Mouse (Mus musculus) kidney, adult 2 months (tissue): ENCODE data around the gene Foxp1. TPM values are rescaled to one million over a fixed set of nuclear protein-coding genes. Genes with fewer than 3 reads are reported as not detected.
A peak's percentile ranks its signal among the peaks of the same experiment; 100 is the strongest.

Source experiments
- DNase-seq: peaks from one replicate; pipeline ENCODE4 v3.0.0; 2021
- H3K27ac ChIP-seq: fragments of 200-500 bp; 2 replicates; pipeline ENCODE4 v1.5.1; 2012; ENCODE audit warnings: low read depth, low read length, control low read depth, inconsistent platforms; ENCODE audit not compliant: insufficient read depth
- H3K27me3 ChIP-seq: fragments of 200-500 bp; replicated peaks from 2 replicates; pipeline ENCODE4 v1.6.1; 2012; ENCODE audit warnings: mild to moderate bottlenecking, moderate library complexity, low read length, inconsistent platforms; ENCODE audit not compliant: control insufficient read depth, insufficient read depth
- H3K36me3 ChIP-seq: fragments of 200-500 bp; 2 replicates; pipeline ENCODE4 v1.6.1; 2012; ENCODE audit warnings: mild to moderate bottlenecking, moderate library complexity, low read length, inconsistent platforms; ENCODE audit not compliant: control insufficient read depth, insufficient read depth
- H3K4me1 ChIP-seq: fragments of 200-500 bp; 2 replicates; pipeline ENCODE4 v1.6.1; 2011; ENCODE audit warnings: low read length; ENCODE audit not compliant: control insufficient read depth, insufficient read depth
- H3K4me3 ChIP-seq: fragments of 200-500 bp; 2 replicates; pipeline ENCODE4 v1.5.1; 2011; ENCODE audit warnings: mild to moderate bottlenecking, low read depth, low read length, control low read depth; ENCODE audit not compliant: insufficient read depth
- CTCF ChIP-seq: fragments of 200-500 bp; conservative IDR thresholded peaks from 2 replicates; pipeline ENCODE4 v1.5.1; 2011; ENCODE audit warnings: low read depth, mild to moderate bottlenecking, control low read depth, low read length, moderate library complexity, mixed read lengths; ENCODE audit not compliant: insufficient read depth, insufficient read length
- POLR2A ChIP-seq: fragments of 200-500 bp; IDR thresholded peaks from one replicate; pipeline ENCODE4 v1.6.1; 2011; ENCODE audit warnings: low read depth, low read length, control low read depth
- WGBS: fragments of 180-500 bp; shearing (Covaris S2); methylation state at CpG from one replicate; pipeline ENCODE4 v1.1.7; 2018; 5-methylcytosine and 5-hydroxymethylcytosine counted together
- polyA plus RNA-seq: library from polyadenylated mRNA; depleted of rRNA; stranded (reverse); fragments of >200 nt; gene quantifications from 2 replicates; pipeline ENCODE4 v1.2.3, GENCODE M21; 2012

Gene Foxp1
- polyA plus RNA-seq, 1 experiment: 32.8 TPM

DNA sequence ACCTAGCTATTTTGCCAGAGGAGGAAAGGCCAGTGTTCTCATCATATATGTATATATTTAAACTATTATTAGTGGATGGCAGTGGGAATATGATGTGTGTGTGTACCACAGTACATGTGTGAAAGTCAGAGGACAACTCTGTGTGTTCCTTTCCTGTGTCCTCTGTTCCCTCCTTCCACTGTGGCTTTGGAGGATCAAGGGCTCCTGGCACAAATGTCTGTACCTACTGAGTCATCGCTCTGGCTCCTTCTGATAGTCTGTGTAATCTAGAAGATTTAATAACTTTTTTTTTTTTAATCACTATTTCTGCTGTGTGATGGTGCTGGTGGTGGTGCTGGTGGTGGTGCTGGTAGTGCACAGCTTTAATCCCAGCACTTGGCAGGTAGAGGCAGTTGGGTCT lies 452.8 kb downstream of the Foxp1 start:
- no peak for DNase-seq
- Histone ChIP-seq H3K27ac (no peak overlapping the region), H3K36me3 (peaks cover under 1% of the 10 kb centered on the region; the same call in 1 of the 2 replicates), H3K4me3 (no peak overlapping the region), H3K4me1 (no peaks in the 10 kb centered on the region), H3K27me3 (no peaks in the 10 kb centered on the region)
- 94% methylated on average over 1 of the region's 1 CpGs for WGBS
- TF ChIP-seq CTCF (no peak), POLR2A (no peak)

GRCm38 (mm10) chr6:99065569-99066353 lies 456.8 kb downstream of the Foxp1 start:
- WGBS: 54% methylated on average over 9 of the region's 9 CpGs
- Histone ChIP-seq H3K36me3 (no peaks in the 10 kb centered on the region), H3K4me3 (no peak overlapping the region), H3K27me3 (no peaks in the 10 kb centered on the region), H3K4me1 (no peaks in the 10 kb centered on the region), H3K27ac (no peak overlapping the region)
- TF ChIP-seq POLR2A (no peak), CTCF (no peak)
- DNase-seq: peak; percentile 57

DNA sequence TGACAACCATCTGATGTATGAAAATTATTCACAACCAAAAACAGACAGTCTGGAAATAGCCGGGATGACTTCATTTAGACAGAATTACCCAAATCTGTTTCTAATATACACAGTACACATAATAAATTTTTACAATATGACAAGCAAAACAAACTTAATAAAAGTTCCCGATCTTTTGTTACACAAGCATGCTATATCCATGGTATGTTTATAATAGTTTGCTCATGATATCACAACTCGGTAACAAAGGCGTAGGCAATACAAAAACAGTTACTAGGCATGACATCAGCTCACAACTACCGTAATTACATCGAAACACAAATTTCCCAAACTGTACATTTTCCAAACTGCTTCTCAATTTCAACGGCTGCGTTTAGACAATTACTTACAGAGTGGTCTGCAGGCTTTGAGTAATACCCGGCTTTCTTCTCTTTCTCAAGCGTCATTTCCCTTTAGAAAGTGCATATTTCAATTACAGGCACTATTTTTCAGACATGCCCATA lies 458.5 kb downstream of the Foxp1 start:
- no peak for DNase-seq
- TF ChIP-seq POLR2A (no peak), CTCF (no peak)
- WGBS: 87% methylated on average over 10 of the region's 10 CpGs

GRCm38 (mm10) chr6:99062931-99063330 lies 459.6 kb downstream of the Foxp1 start:
- no peak overlapping the region for H3K4me3 ChIP-seq
- DNase-seq: no peak
- 73% methylated on average over 8 of the region's 8 CpGs for WGBS

More for the DNA sequence above, 458.5 kb downstream of the Foxp1 start:
- H3K27me3 ChIP-seq: no peaks in the 10 kb centered on the region
- no peak overlapping the region for H3K4me3 ChIP-seq
- no peaks in the 10 kb centered on the region for H3K4me1 ChIP-seq
- H3K36me3 ChIP-seq: no peaks in the 10 kb centered on the region
- H3K27ac ChIP-seq: no peak overlapping the region

GRCm38 (mm10) chr6:99058688-99059087 lies 463.8 kb downstream of the Foxp1 start:
- Histone ChIP-seq H3K27ac (no peak overlapping the region), H3K36me3 (no peaks in the 10 kb centered on the region), H3K4me3 (no peak overlapping the region), H3K27me3 (no peaks in the 10 kb centered on the region), H3K4me1 (no peaks in the 10 kb centered on the region)
- no peak for DNase-seq
- WGBS: 78% methylated on average over 3 of the region's 3 CpGs
- no peak for TF ChIP-seq POLR2A
- TF ChIP-seq CTCF: no peak

More at GRCm38 (mm10) chr6:99062931-99063330, 459.6 kb downstream of the Foxp1 start:
- H3K4me1 ChIP-seq: no peaks in the 10 kb centered on the region
- no peak overlapping the region for H3K27ac ChIP-seq
- TF ChIP-seq POLR2A (no peak), CTCF (no peak)
- no peaks in the 10 kb centered on the region for H3K36me3 ChIP-seq
- no peaks in the 10 kb centered on the region for H3K27me3 ChIP-seq

GRCm38 (mm10) chr6:99057113-99057553 lies 465.4 kb downstream of the Foxp1 start:
- 85% methylated on average over 4 of the region's 4 CpGs for WGBS
- no peak for DNase-seq
- no peaks in the 10 kb centered on the region for H3K36me3 ChIP-seq
- no peak overlapping the region for H3K27ac ChIP-seq
- no peak overlapping the region for H3K4me3 ChIP-seq
- H3K4me1 ChIP-seq: no peaks in the 10 kb centered on the region
- TF ChIP-seq POLR2A (no peak), CTCF (no peak)
- no peaks in the 10 kb centered on the region for H3K27me3 ChIP-seq

DNA sequence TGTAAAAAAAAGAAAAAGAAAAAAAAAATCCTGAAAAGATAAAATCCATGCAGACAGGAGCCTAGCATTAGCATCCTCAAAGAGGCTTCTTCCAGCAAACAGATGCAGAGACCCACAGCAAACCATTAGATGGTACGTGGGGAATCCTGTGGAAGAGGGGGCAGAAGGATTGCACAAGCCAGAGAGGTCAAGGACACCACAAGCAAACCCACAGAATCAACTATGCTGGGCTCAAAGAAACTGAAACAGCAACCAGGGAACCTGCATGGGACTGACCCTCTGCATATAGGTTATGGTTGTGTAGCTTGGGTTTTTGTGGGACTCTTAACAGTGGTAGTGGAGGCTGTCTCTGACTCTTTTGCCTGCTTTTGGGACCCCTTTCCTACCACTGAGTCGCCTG lies 466.1 kb downstream of the Foxp1 start:
- TF ChIP-seq POLR2A (no peak), CTCF (no peak)
- Histone ChIP-seq H3K4me3 (no peak overlapping the region), H3K36me3 (no peaks in the 10 kb centered on the region), H3K27ac (no peak overlapping the region), H3K4me1 (no peaks in the 10 kb centered on the region), H3K27me3 (no peaks in the 10 kb centered on the region)
- 70% methylated on average over 2 of the region's 2 CpGs for WGBS
- DNase-seq: no peak
